Mouse (Mus musculus): ENCODE measurements around the gene Rps28.

GRCm38 (mm10) chr17:33815399-33815798, 9.0 kb downstream of the Rps28 start:
- TF ChIP-seq CTCF (IDR thresholded peaks at IDR 0.05; ENCODE audit: low read depth, low read length) (no peak), POLR2A (IDR thresholded peaks at IDR 0.05; ENCODE audit: extremely low read depth, insufficient read depth, low read length) (no peak)
